Mouse (Mus musculus) cortical plate, adult 2 months (tissue): Measurements from ENCODE around the gene Creld1. TPM values are rescaled to one million over a fixed set of nuclear protein-coding genes. Genes with fewer than 3 reads are reported as not detected.

Experiments
- H3K27ac ChIP-seq: fragments of 200-500 bp; 2 replicates; pipeline ENCODE4 v1.5.1; 2012; ENCODE audit warnings: low read length, control low read depth, inconsistent platforms; ENCODE audit not compliant: insufficient read depth
- H3K4me1 ChIP-seq: fragments of 200-500 bp; 2 replicates; pipeline ENCODE4 v1.6.1; 2011; ENCODE audit warnings: low read length; ENCODE audit not compliant: control insufficient read depth, insufficient read depth
- H3K4me3 ChIP-seq: fragments of 200-500 bp; 2 replicates; pipeline ENCODE4 v1.5.1; 2011; ENCODE audit warnings: mild to moderate bottlenecking, low read length, control low read depth; ENCODE audit not compliant: insufficient read depth
- CTCF ChIP-seq: fragments of 200-500 bp; IDR thresholded peaks from 2 replicates; pipeline ENCODE4 v1.5.1; 2011; ENCODE audit warnings: mild to moderate bottlenecking, control low read depth, low read length; ENCODE audit not compliant: insufficient read depth; ENCODE audit errors: extremely low read depth
- POLR2A ChIP-seq: fragments of 200-500 bp; IDR thresholded peaks from 2 replicates; pipeline ENCODE4 v1.6.1; 2011; ENCODE audit warnings: mild to moderate bottlenecking, low read length, control low read depth; ENCODE audit not compliant: insufficient read depth; ENCODE audit errors: extremely low read depth
- polyA plus RNA-seq: library from polyadenylated mRNA; depleted of rRNA; stranded (reverse); fragments of >200 nt; gene quantifications from 2 replicates; pipeline ENCODE4 v1.2.3, GENCODE M21; 2012; rRNA removed

Gene Creld1
- polyA plus RNA-seq, 1 experiment, result 60.2 TPM

DNA sequence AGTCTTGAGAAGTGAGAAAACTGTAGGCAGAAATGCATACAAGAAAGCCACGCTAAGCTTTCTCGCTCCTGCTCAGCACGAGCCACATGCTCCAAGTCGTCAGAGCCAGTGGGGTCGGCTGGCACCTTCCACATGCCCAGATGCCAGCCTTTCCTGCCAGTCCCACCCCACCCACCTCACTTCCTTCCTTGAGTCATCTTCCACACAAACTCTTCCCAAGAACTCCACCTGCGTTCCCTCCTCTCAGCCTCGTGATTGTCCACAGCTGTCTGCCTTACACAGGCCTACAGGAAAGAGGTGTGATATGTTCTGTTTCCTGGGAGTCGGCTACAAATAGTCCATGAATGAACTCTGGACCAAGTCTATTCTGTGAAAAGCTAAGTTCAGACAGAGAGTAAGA lies 40.3 kb downstream of the Creld1 start:
- no peaks in the 10 kb centered on the region for H3K4me1 ChIP-seq
- H3K4me3 ChIP-seq, result no peak overlapping the region
- TF ChIP-seq POLR2A (no peak), CTCF (no peak)
- H3K27ac ChIP-seq, result no peak overlapping the region

DNA sequence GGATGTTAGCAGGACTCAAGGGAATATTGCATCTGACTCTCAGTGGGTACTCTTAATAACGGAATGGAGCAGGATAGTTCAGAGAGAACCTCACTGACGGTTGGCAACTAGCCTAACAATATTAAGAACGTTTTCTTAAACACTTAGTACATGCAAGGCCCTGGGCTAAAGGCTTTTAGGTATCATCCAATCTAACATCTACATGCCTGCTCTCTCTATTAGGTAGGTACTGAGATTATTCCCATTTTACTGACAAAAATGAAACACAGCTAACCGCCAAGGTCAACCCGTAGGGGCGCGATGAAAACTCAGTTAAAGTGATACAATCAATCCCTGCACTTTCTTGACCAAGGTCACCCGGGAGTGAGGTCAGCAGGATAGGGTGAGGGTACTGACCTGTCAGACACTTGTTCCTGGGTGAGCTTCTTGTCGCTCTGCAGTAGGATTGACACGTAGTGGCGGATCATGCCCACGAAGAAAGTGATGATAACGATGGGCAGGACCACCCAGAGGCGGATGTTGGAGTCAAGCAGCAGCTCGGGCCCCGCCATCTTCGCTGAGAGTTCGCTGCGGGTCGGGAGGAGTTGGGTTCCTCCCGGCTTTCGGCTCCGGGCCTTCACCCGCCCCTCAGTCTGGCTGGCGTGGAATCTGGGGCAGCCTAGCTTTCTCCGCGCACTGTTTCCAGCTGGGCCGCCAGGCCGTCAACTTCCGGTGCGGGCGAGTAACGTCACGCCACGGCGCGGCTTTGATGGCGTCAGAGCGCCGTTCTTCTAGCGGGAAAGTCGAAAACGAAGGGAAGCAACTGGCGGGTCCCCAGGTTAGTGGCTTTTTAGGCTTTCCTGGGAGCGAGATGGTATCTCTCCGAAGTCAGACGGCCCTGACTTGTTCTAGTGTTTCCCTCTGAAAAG lies 48.1 kb downstream of the Creld1 start, which contains the start of the genes Emc3 and Fancd2:
TSS of gene Emc3 (minus strand) at position 721 of the 908 bp plus-strand sequence.
TSS of gene Fancd2 (plus strand) at position 751 of the 908 bp plus-strand sequence.
- peak within 1 kb of the TSS; percentile 31 for H3K27ac ChIP-seq
- H3K4me1 ChIP-seq, result peaks cover 1% of the 10 kb centered on the region; the same call in 1 of the 2 replicates
- peak within 1 kb of the TSS; percentile 99 for H3K4me3 ChIP-seq
- TF ChIP-seq CTCF (no peak), POLR2A (peak; percentile 70; the same call in 1 of the 2 replicates)

GRCm38 (mm10) chr6:113531840-113532404 lies 48.8 kb downstream of the Creld1 start:
- Histone ChIP-seq H3K27ac (no peak overlapping the region), H3K4me1 (peaks cover 1% of the 10 kb centered on the region; the same call in 1 of the 2 replicates), H3K4me3 (peak overlapping the region; percentile 99)
- TF ChIP-seq POLR2A, result no peak
- TF ChIP-seq CTCF, result no peak

- no peak overlapping the region for H3K4me3 ChIP-seq
- no peak for TF ChIP-seq CTCF
- H3K27ac ChIP-seq, result no peak overlapping the region
- peaks cover 1% of the 10 kb centered on the region; the same call in 1 of the 2 replicates for H3K4me1 ChIP-seq
Measured at GRCm38 (mm10) chr6:113534886-113535285, 51.8 kb downstream of the Creld1 start.

- no peak overlapping the region for H3K27ac ChIP-seq
- TF ChIP-seq CTCF, result no peak
- TF ChIP-seq POLR2A, result no peak
- no peaks in the 10 kb centered on the region for H3K4me1 ChIP-seq
- H3K4me3 ChIP-seq, result no peak overlapping the region
Measured at GRCm38 (mm10) chr6:113541610-113542009, 58.5 kb downstream of the Creld1 start.

Other genes with a start within 250 kb of the Creld1 start
- gene Mtmr14, start 245.5 kb upstream of the Creld1 start, polyA plus RNA-seq, result 22.0 and 23.2 TPM in 2 replicates
- 136 and 163 TPM in 2 replicates for gene Cpne9, start 201.0 kb upstream of the Creld1 start, polyA plus RNA-seq
- 24.2 and 26.6 TPM in 2 replicates for gene Brpf1, start 176.2 kb upstream of the Creld1 start, polyA plus RNA-seq
- gene Ogg1, start 156.3 kb upstream of the Creld1 start, polyA plus RNA-seq, result 13.7 and 14.3 TPM in 2 replicates
- gene Camk1, start 139.3 kb upstream of the Creld1 start, polyA plus RNA-seq, result 119 and 123 TPM in 2 replicates
- gene Tada3, start 105.4 kb upstream of the Creld1 start, polyA plus RNA-seq, result 57.1 and 57.3 TPM in 2 replicates
- gene Arpc4, start 105.2 kb upstream of the Creld1 start, polyA plus RNA-seq, result 156 and 177 TPM in 2 replicates
- 22.4 and 26.0 TPM in 2 replicates for gene Ttll3, start 94.0 kb upstream of the Creld1 start, polyA plus RNA-seq
- 37.0 and 38.6 TPM in 2 replicates for gene Rpusd3, start 64.0 kb upstream of the Creld1 start, polyA plus RNA-seq
- not detected in 2 replicates for gene Cidec, start 47.5 kb upstream of the Creld1 start, polyA plus RNA-seq
- 51.8 and 54.0 TPM in 2 replicates for gene Jagn1, start 40.7 kb upstream of the Creld1 start, polyA plus RNA-seq
- 0.42 and 0.75 TPM in 2 replicates for gene Il17re, start 24.8 kb upstream of the Creld1 start, polyA plus RNA-seq
- gene Il17rc, start 11.9 kb upstream of the Creld1 start, polyA plus RNA-seq, result 6.9 and 7.3 TPM in 2 replicates
- gene Prrt3, start 18.6 kb downstream of the Creld1 start, polyA plus RNA-seq, result 46.2 and 46.3 TPM in 2 replicates
- 90.0 and 95.2 TPM in 2 replicates for gene Emc3, start 48.4 kb downstream of the Creld1 start, polyA plus RNA-seq
- gene Fancd2, start 48.4 kb downstream of the Creld1 start, polyA plus RNA-seq, result 4.2 and 4.3 TPM in 2 replicates
- 0.19 and 0.21 TPM in 2 replicates for gene Fancd2os, start 117.4 kb downstream of the Creld1 start, polyA plus RNA-seq
- gene Brk1, start 121.5 kb downstream of the Creld1 start, polyA plus RNA-seq, result 425 and 442 TPM in 2 replicates
- 55.1 and 67.8 TPM in 2 replicates for gene Vhl, start 140.7 kb downstream of the Creld1 start, polyA plus RNA-seq
- gene Irak2, start 155.2 kb downstream of the Creld1 start, polyA plus RNA-seq, result 23.7 and 24.7 TPM in 2 replicates
- gene Tatdn2, start 213.8 kb downstream of the Creld1 start, polyA plus RNA-seq, result 28.4 and 28.8 TPM in 2 replicates
- 0.15 and 0.40 TPM in 2 replicates for gene Ghrl, start 236.6 kb downstream of the Creld1 start, polyA plus RNA-seq